Mouse (Mus musculus): ENCODE results near the gene Camk2g. TPM values are rescaled to one million over a fixed set of nuclear protein-coding genes. Genes with fewer than 3 reads are reported as not detected.
"Not testable (repeated sequence)": the region's sequence is repeated elsewhere in the genome, so short reads cannot be mapped to it uniquely, and the experiment has no call there.

Camk2g gene
- polyA plus RNA-seq, 1 experiment from 2014 or later, result 63.5 TPM

- Histone ChIP-seq H3K4me3 (peak overlapping the region; percentile 85), H3K36me3 (peaks cover 26% of the 10 kb centered on the region), H3K4me1 (peaks cover 41% of the 10 kb centered on the region), H3K9ac (peak overlapping the region; percentile 89), H3K27ac (peak overlapping the region; percentile 89; the same call in 1 of the 2 replicates), H3K4me2 (replicated peaks) (peak overlapping the region; percentile 67)
- not testable (repeated sequence) for H3K9me3 ChIP-seq; H3K27me3 ChIP-seq; ATAC-seq (ENCODE audit: low FRiP score, low read depth)
- WGBS, result 8% methylated on average over 8 of the region's 8 CpGs
Observed at GRCm38 (mm10) chr14:20703461-20703860, 90.4 kb downstream of the Camk2g start.

GRCm38 (mm10) chr14:20702741-20703381 lies 91.0 kb downstream of the Camk2g start, which contains the start of gene Chchd1:
Gene Chchd1 (plus strand): TSS chr14:20703006.
- Histone ChIP-seq H3K4me3 (peak within 1 kb of the TSS; percentile 85), H3K4me2 (replicated peaks) (peak within 1 kb of the TSS; percentile 67), H3K27ac (peak within 1 kb of the TSS; percentile 89), H3K9me3 (no peaks in the 10 kb centered on the region), H3K4me1 (peaks cover 44% of the 10 kb centered on the region), H3K36me3 (peaks cover 32% of the 10 kb centered on the region), H3K27me3 (no peaks in the 10 kb centered on the region), H3K9ac (peak within 1 kb of the TSS; percentile 89)
- peak; percentile 64; the same call in 1 of the 2 replicates for ATAC-seq (ENCODE audit: low FRiP score, low read depth)
- under 1% methylated on average over 61 of the region's 61 CpGs for WGBS

GRCm38 (mm10) chr14:20702096-20702740 lies 91.7 kb downstream of the Camk2g start:
- peak overlapping the region; percentile 85 for H3K4me3 ChIP-seq
- peak overlapping the region; percentile 89 for H3K27ac ChIP-seq
- H3K9me3 ChIP-seq, result no peaks in the 10 kb centered on the region
- peaks cover 33% of the 10 kb centered on the region for H3K36me3 ChIP-seq
- no peaks in the 10 kb centered on the region for H3K27me3 ChIP-seq
- peaks cover 50% of the 10 kb centered on the region for H3K4me1 ChIP-seq
- ATAC-seq (ENCODE audit: low FRiP score, low read depth), result peak; percentile 21; the same call in 1 of the 2 replicates
- 10% methylated on average over 15 of the region's 15 CpGs for WGBS
- H3K4me2 ChIP-seq (replicated peaks), result peak overlapping the region; percentile 67
- peak overlapping the region; percentile 89 for H3K9ac ChIP-seq

- Histone ChIP-seq H3K27me3 (no peaks in the 10 kb centered on the region), H3K27ac (no peak overlapping the region), H3K4me3 (peak overlapping the region; percentile 85), H3K9me3 (no peaks in the 10 kb centered on the region), H3K9ac (peak overlapping the region; percentile 89), H3K4me1 (peaks cover 53% of the 10 kb centered on the region), H3K4me2 (replicated peaks) (peak overlapping the region; percentile 67), H3K36me3 (peaks cover 33% of the 10 kb centered on the region)
- ATAC-seq (ENCODE audit: low FRiP score, low read depth), result no peak
- WGBS, result 73% methylated on average over 8 of the region's 8 CpGs
Observed at GRCm38 (mm10) chr14:20701554-20701953, 92.3 kb downstream of the Camk2g start.

GRCm38 (mm10) chr14:20700362-20700761 lies 93.5 kb downstream of the Camk2g start:
- H3K9ac ChIP-seq, result no peak overlapping the region
- H3K36me3 ChIP-seq, result peaks cover 31% of the 10 kb centered on the region
- H3K4me1 ChIP-seq, result peaks cover 61% of the 10 kb centered on the region
- WGBS, result 81% methylated on average over 3 of the region's 3 CpGs
- H3K4me2 ChIP-seq (replicated peaks), result no peak overlapping the region
- H3K27me3 ChIP-seq, result no peaks in the 10 kb centered on the region
- no peak overlapping the region for H3K4me3 ChIP-seq
- ATAC-seq (ENCODE audit: low FRiP score, low read depth), result no peak
- no peaks in the 10 kb centered on the region for H3K9me3 ChIP-seq
- H3K27ac ChIP-seq, result no peak overlapping the region

GRCm38 (mm10) chr14:20698515-20698914 lies 95.4 kb downstream of the Camk2g start:
- Histone ChIP-seq H3K4me2 (replicated peaks) (0 out of 2 replicates have a peak overlapping the region, but pooled peaks have one; percentile 80), H3K4me1 (peaks cover 65% of the 10 kb centered on the region)

GRCm38 (mm10) chr14:20696986-20697385 lies 96.9 kb downstream of the Camk2g start:
- Histone ChIP-seq H3K9ac (peak overlapping the region; percentile 84), H3K27ac (peak overlapping the region; percentile 33; the same call in 1 of the 2 replicates), H3K4me3 (peak overlapping the region; percentile 82), H3K9me3 (no peaks in the 10 kb centered on the region), H3K4me2 (replicated peaks) (peak overlapping the region; percentile 80), H3K27me3 (no peaks in the 10 kb centered on the region), H3K4me1 (peaks cover 62% of the 10 kb centered on the region), H3K36me3 (peaks cover 44% of the 10 kb centered on the region)
- no peak for ATAC-seq (ENCODE audit: low FRiP score, low read depth)
- 4% methylated on average over 1 of the region's 1 CpGs for WGBS

More at GRCm38 (mm10) chr14:20698515-20698914, 95.4 kb downstream of the Camk2g start:
- peak overlapping the region; percentile 43; the same call in 1 of the 2 replicates for H3K9ac ChIP-seq
- H3K36me3 ChIP-seq, result peaks cover 29% of the 10 kb centered on the region
- no peak for ATAC-seq (ENCODE audit: low FRiP score, low read depth)
- WGBS, result 87% methylated on average over 2 of the region's 2 CpGs
- no peak overlapping the region for H3K4me3 ChIP-seq
- no peaks in the 10 kb centered on the region for H3K9me3 ChIP-seq
- H3K27me3 ChIP-seq, result no peaks in the 10 kb centered on the region
- no peak overlapping the region for H3K27ac ChIP-seq

- Histone ChIP-seq H3K4me3 (peak overlapping the region; percentile 82), H3K36me3 (peaks cover 55% of the 10 kb centered on the region), H3K27ac (peak overlapping the region; percentile 96; the same call in 1 of the 2 replicates), H3K4me1 (peaks cover 53% of the 10 kb centered on the region), H3K27me3 (no peaks in the 10 kb centered on the region), H3K4me2 (replicated peaks) (peak overlapping the region; percentile 80), H3K9ac (peak overlapping the region; percentile 84), H3K9me3 (no peaks in the 10 kb centered on the region)
- no peak for ATAC-seq (ENCODE audit: low FRiP score, low read depth)
- 12% methylated on average over 27 of the region's 27 CpGs for WGBS
Observed at GRCm38 (mm10) chr14:20695761-20696520, 97.9 kb downstream of the Camk2g start.

GRCm38 (mm10) chr14:20694884-20695760 lies 98.8 kb downstream of the Camk2g start, which contains the start of gene Fut11:
Gene Fut11 (plus strand): TSS chr14:20694968.
- peaks cover 59% of the 10 kb centered on the region for H3K36me3 ChIP-seq
- H3K9me3 ChIP-seq, result no peaks in the 10 kb centered on the region
- H3K27me3 ChIP-seq, result no peaks in the 10 kb centered on the region
- H3K27ac ChIP-seq, result peak within 1 kb of the TSS; percentile 96
- H3K4me1 ChIP-seq, result peaks cover 47% of the 10 kb centered on the region
- peak within 1 kb of the TSS; percentile 84 for H3K9ac ChIP-seq
- peak within 1 kb of the TSS; percentile 80 for H3K4me2 ChIP-seq (replicated peaks)
- ATAC-seq (ENCODE audit: low FRiP score, low read depth), result peak; percentile 94
- WGBS, result under 1% methylated on average over 111 of the region's 111 CpGs
- peak within 1 kb of the TSS; percentile 82 for H3K4me3 ChIP-seq

GRCm38 (mm10) chr14:20694185-20694883 lies 99.6 kb downstream of the Camk2g start:
- Histone ChIP-seq H3K4me1 (peaks cover 42% of the 10 kb centered on the region), H3K9ac (peak overlapping the region; percentile 84), H3K36me3 (peaks cover 62% of the 10 kb centered on the region), H3K9me3 (no peaks in the 10 kb centered on the region), H3K27me3 (no peaks in the 10 kb centered on the region), H3K27ac (peak overlapping the region; percentile 96), H3K4me2 (replicated peaks) (peak overlapping the region; percentile 80), H3K4me3 (peak overlapping the region; percentile 82)
- 47% methylated on average over 13 of the region's 13 CpGs for WGBS
- peak; percentile 10; the same call in 1 of the 2 replicates for ATAC-seq (ENCODE audit: low FRiP score, low read depth)
